12 mouse cellular contexts compared by ENCODE assay signal in genomic region chr16:84919649-84920308, GRCm38 (mm10).
A peak's percentile ranks its signal among the peaks of the same experiment; 100 is the strongest.
DNase-seq lines count a peak whose midpoint lies in the region; ATAC-seq and TF ChIP-seq lines count a peak whose summit lies in the region.
"Had no signal": no experiment of that assay in that cellular context is flagged by ENCODE, and none has a peak within 500 bp of the region (broad histone marks: within the 10 kb centered on the region; RNA-seq: fewer than 3 reads in every experiment).

No protein-coding gene starts in this region.

- no peak overlapping the region for H3K9ac ChIP-seq in embryonic facial prominence, embryonic 14.5 days (ENCODE audit: low read depth, low read length)
- H3K9ac ChIP-seq in limb, embryonic 13.5 days: no peak overlapping the region

- no peak overlapping the region for H3K4me2 ChIP-seq in embryonic facial prominence, embryonic 14.5 days (ENCODE audit: low read depth, low read length)
- H3K4me2 ChIP-seq in limb, embryonic 13.5 days (replicated peaks): 0 out of 2 replicates have a peak overlapping the region, but pooled peaks have one; percentile 14

- H3K4me3 ChIP-seq in layer of hippocampus, adult 2 months: no peak overlapping the region
- no peak overlapping the region for H3K4me3 ChIP-seq in embryonic facial prominence, embryonic 14.5 days (ENCODE audit: low read depth, low read length)
- H3K4me3 ChIP-seq in limb, embryonic 13.5 days: no peak overlapping the region

- peak overlapping the region; percentile 36; the same call in 1 of the 2 replicates for H3K27ac ChIP-seq in layer of hippocampus, adult 2 months
- H3K27ac ChIP-seq in embryonic facial prominence, embryonic 14.5 days (replicated peaks; ENCODE audit: low read depth, low read length): peak overlapping the region; percentile 70
- H3K27ac ChIP-seq in limb, embryonic 13.5 days: peak overlapping the region; percentile 75; the same call in 1 of the 2 replicates

- DNase-seq in embryo, embryonic 11 days: peak; percentile 51
- DNase-seq in embryo, embryonic 9.5 days (ENCODE audit: extremely low spot score): no peak
- DNase-seq in layer of hippocampus, adult 2 months (ENCODE audit: low spot score in 2 of 2): no peak
- no peak for DNase-seq in layer of hippocampus, adult 11-12 months (ENCODE audit: low spot score)
- peak; percentile 88 for DNase-seq in embryonic facial prominence, embryonic 14.5 days (ENCODE audit: low spot score)
- DNase-seq in gastrocnemius, postnatal 10 days: no peak
- no peak for DNase-seq in c-Kit-positive CD71-positive TER-119-positive erythroid progenitor cells, embryonic 14.5 days (ENCODE audit: low spot score)
- DNase-seq: cerebellum, postnatal 36 days; liver; lung, postnatal 36 days had no signal

- 0 out of 2 replicates have a peak, but pooled peaks cover 4% of the 10 kb centered on the region for H3K4me1 ChIP-seq in embryonic facial prominence, embryonic 14.5 days (ENCODE audit: control insufficient read depth, insufficient read depth, low read length)
- peaks cover 18% of the 10 kb centered on the region for H3K4me1 ChIP-seq in limb, embryonic 13.5 days

- no peaks in the 10 kb centered on the region for H3K9me3 ChIP-seq in embryonic facial prominence, embryonic 14.5 days (ENCODE audit: control insufficient read depth, low read length)
- no peaks in the 10 kb centered on the region for H3K9me3 ChIP-seq in limb, embryonic 13.5 days

- no peaks in the 10 kb centered on the region for H3K36me3 ChIP-seq in embryonic facial prominence, embryonic 14.5 days (ENCODE audit: control insufficient read depth, insufficient read depth, low read length)
- no peaks in the 10 kb centered on the region for H3K36me3 ChIP-seq in limb, embryonic 13.5 days

- no peaks in the 10 kb centered on the region for H3K27me3 ChIP-seq in embryonic facial prominence, embryonic 14.5 days (replicated peaks; ENCODE audit: control insufficient read depth, insufficient read depth, low read length)
- no peaks in the 10 kb centered on the region for H3K27me3 ChIP-seq in limb, embryonic 13.5 days

- no peak for TF ChIP-seq CTCF in layer of hippocampus, adult 2 months (conservative IDR thresholded peaks at IDR 0.05)

- peak; percentile 75 for ATAC-seq in embryonic facial prominence, embryonic 14.5 days (ENCODE audit: low read depth)
- ATAC-seq in limb, embryonic 13.5 days (ENCODE audit: low FRiP score, low read depth): peak; percentile 79
- ATAC-seq: activated CD4-positive, CD25-positive, alpha-beta regulatory T cell, adult 4 months had no signal

- WGBS in embryonic facial prominence, embryonic 14.5 days: 23% methylated on average over 5 of the region's 5 CpGs
- 18% methylated on average over 5 of the region's 5 CpGs for WGBS in limb, embryonic 13.5 days

Comparison
In these comparisons a context has a peak if more than half of its experiments do, and no peak if none do; other contexts are left out.
1. DNase-seq: peak in embryo, embryonic 11 days (single experiment) and embryonic facial prominence, embryonic 14.5 days (single experiment); none in embryo, embryonic 9.5 days (single experiment), layer of hippocampus, adult 2 months (0 of 2), layer of hippocampus, adult 11-12 months (single experiment), gastrocnemius, postnatal 10 days (single experiment) and c-Kit-positive CD71-positive TER-119-positive erythroid progenitor cells, embryonic 14.5 days (single experiment).
2. Peak in every context shown above with its lines, with median percentiles within 50 percentile points of each other: H3K27ac ChIP-seq.